Mouse (Mus musculus) small intestine, adult 2 months (tissue): ENCODE results near the gene Hormad2. TPM values are rescaled to one million over a fixed set of nuclear protein-coding genes. Genes with fewer than 3 reads are reported as not detected.

ENCODE experiments used
- H3K27ac ChIP-seq: fragments of 200-500 bp; 2 replicates; pipeline ENCODE4 v1.5.1; 2012; ENCODE audit warnings: low read depth, low read length, control low read depth, inconsistent platforms; ENCODE audit not compliant: insufficient read depth
- H3K27me3 ChIP-seq: fragments of 200-500 bp; 2 replicates; pipeline ENCODE4 v1.6.1; 2012; ENCODE audit warnings: mild to moderate bottlenecking, moderate library complexity, low read length, inconsistent platforms; ENCODE audit not compliant: control insufficient read depth, insufficient read depth
- H3K36me3 ChIP-seq: fragments of 200-500 bp; 2 replicates; pipeline ENCODE4 v1.6.1; 2012; ENCODE audit warnings: mild to moderate bottlenecking, low read length, control low read depth, inconsistent platforms; ENCODE audit not compliant: control insufficient read depth, insufficient read depth
- H3K4me1 ChIP-seq: fragments of 200-500 bp; 2 replicates; pipeline ENCODE4 v1.6.1; 2012; ENCODE audit warnings: low read length, inconsistent platforms, mixed read lengths; ENCODE audit not compliant: control insufficient read depth, insufficient read depth, insufficient read length
- H3K4me3 ChIP-seq: fragments of 200-500 bp; 2 replicates; pipeline ENCODE4 v1.5.1; 2012; ENCODE audit warnings: low read depth, mild to moderate bottlenecking, control low read depth, inconsistent platforms, low read length, moderate library complexity
- CTCF ChIP-seq: fragments of 200-500 bp; IDR thresholded peaks from 2 replicates; pipeline ENCODE4 v1.5.1; 2012; ENCODE audit warnings: low read depth, mild to moderate bottlenecking, control low read depth, inconsistent platforms, low read length, moderate library complexity, mixed read lengths; ENCODE audit not compliant: insufficient replicate concordance, insufficient read length; ENCODE audit errors: extremely low read depth
- POLR2A ChIP-seq: fragments of 200-500 bp; IDR thresholded peaks from 2 replicates; pipeline ENCODE4 v1.6.1; 2012; ENCODE audit warnings: low read depth, mild to moderate bottlenecking, control low read depth, inconsistent platforms, low read length, moderate library complexity
- WGBS: fragments of 180-500 bp; shearing (Covaris S2); methylation state at CpG from one replicate; pipeline ENCODE4 v1.1.7; 2018; 5-methylcytosine and 5-hydroxymethylcytosine counted together
- polyA plus RNA-seq: library from polyadenylated mRNA; depleted of rRNA; stranded (reverse); fragments of >200 nt; gene quantifications from 2 replicates; pipeline ENCODE4 v1.2.3, GENCODE M21; 2012

The Hormad2 gene
- polyA plus RNA-seq, 1 experiment: not detected

DNA sequence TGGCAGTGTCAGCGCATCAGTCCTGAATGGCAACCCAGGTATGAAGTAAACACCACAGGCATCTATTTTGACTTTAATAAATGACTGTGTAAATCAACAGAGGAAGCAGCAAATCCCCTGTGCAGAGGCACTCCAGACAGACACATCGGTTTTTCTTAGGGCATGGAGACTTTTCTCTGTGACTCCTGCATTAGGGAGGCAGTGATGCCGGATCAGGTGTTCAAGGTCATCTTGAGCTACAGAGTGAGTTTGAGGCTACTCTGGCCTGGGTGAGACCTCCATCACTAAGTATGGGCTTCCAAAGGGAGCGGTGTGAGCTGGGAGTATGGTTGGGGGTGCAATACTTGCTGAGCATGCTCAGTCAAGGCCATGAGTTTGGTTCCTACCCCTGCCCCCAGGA is 23.7 kb upstream of the Hormad2 start:
- TF ChIP-seq POLR2A: no peak
- TF ChIP-seq CTCF: no peak
- Histone ChIP-seq H3K4me1 (no peaks in the 10 kb centered on the region), H3K36me3 (no peaks in the 10 kb centered on the region), H3K27me3 (no peaks in the 10 kb centered on the region), H3K27ac (no peak overlapping the region), H3K4me3 (no peak overlapping the region)
- 89% methylated on average over 4 of the region's 4 CpGs for WGBS

DNA sequence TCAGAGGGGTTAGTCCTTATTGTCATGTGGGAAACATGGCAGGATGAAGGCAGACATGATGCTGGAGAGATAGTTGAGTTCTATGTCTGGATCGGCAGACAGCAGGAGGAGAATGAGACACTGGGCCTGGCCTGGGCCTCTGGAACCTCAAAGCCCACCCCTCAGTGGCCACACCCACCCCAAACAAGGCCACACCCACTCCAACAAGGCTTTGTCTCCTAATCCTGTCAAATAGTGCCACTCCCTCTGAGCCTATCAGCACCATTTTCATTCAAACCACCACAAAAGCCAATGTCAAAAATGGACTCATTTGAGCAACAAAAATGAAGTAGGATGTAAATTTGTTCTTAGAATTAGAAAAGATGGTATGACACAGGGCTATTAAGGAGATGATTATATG is 23.3 kb upstream of the Hormad2 start:
- H3K36me3 ChIP-seq: no peaks in the 10 kb centered on the region
- TF ChIP-seq POLR2A (no peak), CTCF (no peak)
- H3K27ac ChIP-seq: no peak overlapping the region
- no peaks in the 10 kb centered on the region for H3K27me3 ChIP-seq
- WGBS: 79% methylated on average over 1 of the region's 1 CpGs
- no peak overlapping the region for H3K4me3 ChIP-seq
- no peaks in the 10 kb centered on the region for H3K4me1 ChIP-seq

DNA sequence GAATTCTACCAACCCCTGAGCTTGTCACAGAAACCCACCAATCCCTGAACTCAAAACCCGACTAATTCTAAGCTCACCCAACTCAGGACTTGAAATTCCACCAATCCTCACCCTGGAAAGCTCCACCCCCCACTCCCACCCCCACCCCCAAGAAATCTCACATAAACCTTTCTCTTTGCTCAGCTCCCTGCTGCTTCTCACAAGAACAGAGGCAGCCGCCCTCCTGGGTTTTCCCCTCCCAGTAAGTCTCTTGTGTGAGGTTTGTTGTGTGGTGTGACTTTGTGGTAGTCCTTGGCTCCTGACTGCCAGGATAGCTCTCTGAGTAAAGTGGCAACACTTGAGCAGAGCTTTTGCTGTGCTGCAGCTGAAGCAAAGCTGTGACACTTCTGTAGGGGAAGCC is 22.0 kb upstream of the Hormad2 start:
- Histone ChIP-seq H3K36me3 (no peaks in the 10 kb centered on the region), H3K27me3 (no peaks in the 10 kb centered on the region), H3K27ac (no peak overlapping the region), H3K4me3 (no peak overlapping the region), H3K4me1 (no peaks in the 10 kb centered on the region)
- TF ChIP-seq CTCF (no peak), POLR2A (no peak)
- WGBS: 60% methylated on average over 2 of the region's 2 CpGs

DNA sequence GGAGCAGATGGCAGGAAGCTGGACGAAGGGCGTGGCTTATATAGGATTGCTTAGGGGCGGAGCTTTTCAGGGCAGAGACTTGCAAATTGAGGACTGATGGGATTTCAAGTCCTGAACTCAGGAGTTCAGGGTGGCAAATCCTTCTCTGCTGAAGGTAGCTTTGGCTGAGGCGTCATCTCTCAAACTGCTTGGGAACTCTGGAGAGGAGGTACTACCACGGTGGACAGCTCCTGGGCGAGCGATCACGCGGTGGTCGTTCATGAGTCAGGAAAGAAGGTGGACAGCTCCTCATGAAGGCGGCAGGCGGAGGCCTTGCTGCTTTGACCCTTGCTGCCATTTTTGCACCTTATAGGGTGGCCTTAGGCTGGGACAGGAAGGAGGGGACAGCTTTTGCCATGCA is 20.2 kb upstream of the Hormad2 start:
- no peaks in the 10 kb centered on the region for H3K4me1 ChIP-seq
- H3K27ac ChIP-seq: no peak overlapping the region
- WGBS: 17% methylated on average over 12 of the region's 12 CpGs
- no peak for TF ChIP-seq POLR2A
- no peak for TF ChIP-seq CTCF
- no peaks in the 10 kb centered on the region for H3K36me3 ChIP-seq
- H3K4me3 ChIP-seq: no peak overlapping the region
- H3K27me3 ChIP-seq: no peaks in the 10 kb centered on the region

DNA sequence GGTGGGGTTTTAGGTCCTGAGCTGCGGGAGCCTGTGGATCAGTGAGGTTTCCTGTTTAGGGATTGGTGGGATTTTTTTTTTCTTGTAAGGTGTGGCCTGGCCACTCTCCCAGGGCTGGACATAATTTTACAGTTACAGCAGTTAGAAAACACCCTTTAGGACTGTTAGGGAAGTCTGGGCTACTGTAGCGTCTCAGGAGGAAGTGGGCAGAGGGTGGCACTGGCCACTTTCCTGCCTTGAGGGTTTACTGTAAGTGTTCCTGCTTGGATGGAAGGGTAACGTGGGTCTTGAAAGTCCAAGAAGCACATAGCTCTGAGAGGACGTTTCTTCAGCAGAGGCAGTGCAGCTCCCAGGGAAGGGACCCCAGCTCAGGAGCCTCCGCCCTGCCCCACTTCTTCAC is 19.7 kb upstream of the Hormad2 start:
- 29% methylated on average over 5 of the region's 5 CpGs for WGBS
- Histone ChIP-seq H3K27ac (no peak overlapping the region), H3K27me3 (no peaks in the 10 kb centered on the region), H3K36me3 (no peaks in the 10 kb centered on the region), H3K4me3 (no peak overlapping the region), H3K4me1 (no peaks in the 10 kb centered on the region)
- no peak for TF ChIP-seq CTCF

DNA sequence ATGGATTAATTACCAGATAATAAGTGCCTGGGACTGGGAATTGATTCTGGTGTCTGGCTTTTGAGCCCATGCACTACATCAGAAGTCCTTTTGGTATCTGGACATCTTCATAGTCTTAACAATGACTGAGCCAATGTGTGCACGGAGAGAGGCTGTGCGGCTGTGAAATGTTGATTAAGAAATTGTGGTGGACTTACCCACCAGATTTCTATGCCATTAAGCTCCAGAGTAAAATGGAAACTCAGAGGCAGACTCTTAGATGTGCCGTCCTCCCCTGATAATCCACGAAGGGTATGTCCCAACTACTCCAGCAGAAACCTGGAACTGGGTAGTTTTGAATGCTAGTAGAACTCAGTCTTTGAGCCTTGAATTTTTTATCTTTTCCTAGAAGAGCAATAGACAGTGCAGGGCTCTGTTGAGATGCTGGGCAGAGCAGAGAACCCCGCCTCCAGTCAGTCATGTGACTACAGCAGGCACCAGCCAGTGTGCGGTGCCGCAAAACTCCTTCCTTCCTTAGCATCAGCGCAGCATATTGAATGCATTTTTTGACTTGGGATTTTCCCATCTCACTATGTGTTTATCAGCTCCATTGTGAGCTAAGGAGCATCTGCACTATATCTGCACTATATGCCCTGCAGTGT is 14.1 kb upstream of the Hormad2 start:
- TF ChIP-seq POLR2A (no peak), CTCF (no peak)
- H3K36me3 ChIP-seq: no peaks in the 10 kb centered on the region
- H3K27me3 ChIP-seq: no peaks in the 10 kb centered on the region
- 87% methylated on average over 8 of the region's 8 CpGs for WGBS
- H3K27ac ChIP-seq: no peak overlapping the region
- H3K4me1 ChIP-seq: peaks cover 11% of the 10 kb centered on the region; the same call in 1 of the 2 replicates
- H3K4me3 ChIP-seq: no peak overlapping the region

DNA sequence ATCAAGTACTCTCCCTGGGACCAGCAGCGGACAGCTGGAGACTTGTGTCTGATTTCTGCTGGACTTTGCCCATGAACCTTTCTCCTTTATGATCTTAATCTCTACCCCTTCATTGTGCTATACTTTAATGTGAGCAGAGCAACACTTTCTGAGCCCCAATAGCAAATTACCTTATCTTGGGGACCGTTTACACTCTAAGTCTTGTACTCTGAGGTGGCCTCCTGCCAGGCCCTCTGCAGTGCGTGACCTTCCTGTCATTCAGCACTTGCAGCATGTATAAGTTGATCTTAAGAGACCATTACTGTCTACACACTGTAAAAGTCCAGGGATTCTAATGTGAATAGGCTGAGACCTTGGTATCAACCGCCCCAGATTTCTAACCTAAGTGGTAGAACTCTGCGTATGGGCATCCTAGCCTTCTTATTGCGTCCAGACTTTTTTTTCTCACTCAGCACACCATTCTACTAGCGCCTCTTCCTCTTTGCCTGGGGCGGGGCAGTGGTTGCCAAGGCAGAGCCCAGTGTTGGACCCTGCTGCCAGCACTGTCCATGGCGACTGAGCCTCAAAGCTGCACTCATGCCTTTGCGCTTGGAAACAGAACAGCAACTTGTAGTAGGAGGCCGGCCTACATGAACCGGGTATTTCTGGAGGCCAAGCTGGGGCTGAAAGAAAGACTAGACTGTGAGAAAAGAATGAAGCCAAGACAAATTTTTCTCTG is 11.7 kb upstream of the Hormad2 start:
- TF ChIP-seq CTCF (no peak), POLR2A (no peak)
- Histone ChIP-seq H3K27me3 (no peaks in the 10 kb centered on the region), H3K27ac (peak overlapping the region; percentile 39; the same call in 1 of the 2 replicates), H3K4me3 (no peak overlapping the region), H3K4me1 (peaks cover 11% of the 10 kb centered on the region; the same call in 1 of the 2 replicates), H3K36me3 (no peaks in the 10 kb centered on the region)
- 32% methylated on average over 12 of the region's 12 CpGs for WGBS
